Mouse (Mus musculus) CH12.LX (cell line): ENCODE measurements around the gene Fcor. TPM values are rescaled to one million over a fixed set of nuclear protein-coding genes. Genes with fewer than 3 reads are reported as not detected.

ENCODE experiments used
- DNase-seq: peaks from one replicate; pipeline ENCODE4 v3.0.0-alpha.2; 2013; ENCODE audit errors: extremely low read depth
- H3K27ac ChIP-seq: 2 replicates; pipeline ENCODE4 v1.5.1; 2012; ENCODE audit warnings: low read depth, mild to moderate bottlenecking, control low read depth, moderate library complexity; ENCODE audit not compliant: insufficient read depth
- H3K27me3 ChIP-seq: replicated peaks from 2 replicates; pipeline ENCODE3; 2012; ENCODE audit warnings: inconsistent platforms
- H3K36me3 ChIP-seq, 2 experiments: replicated peaks in 1 of 2; 2 replicates each; pipeline versions ENCODE3 to v1.6.1; 2012; ENCODE audit warnings: inconsistent platforms in 1 of 2, low read length in 1 of 2, mild to moderate bottlenecking in 1 of 2, mixed read lengths in 1 of 2, moderate library complexity in 1 of 2; ENCODE audit not compliant: control insufficient read depth in 1 of 2, insufficient read depth in 1 of 2
- H3K4me1 ChIP-seq, 2 experiments: 2 replicates each; pipeline ENCODE4 v1.6.1; 2012; ENCODE audit warnings: inconsistent platforms in 1 of 2, moderate library complexity in 1 of 2; ENCODE audit not compliant: insufficient read depth in 2 of 2, control insufficient read depth in 1 of 2
- H3K4me2 ChIP-seq: 2 replicates; pipeline ENCODE4 v1.6.1; 2012; ENCODE audit warnings: low read depth, mild to moderate bottlenecking, control low read depth; ENCODE audit not compliant: poor library complexity, insufficient read depth, severe bottlenecking
- H3K4me3 ChIP-seq, 3 experiments: fragments of 150-350 bp in 1 of 3; sonication (generic) in 1 of 3; replicated peaks in 1 of 3; 2 replicates each; pipeline versions ENCODE3 to v1.5.1; 2011 to 2012; ENCODE audit warnings: low read depth in 2 of 3, low read length in 2 of 3, mild to moderate bottlenecking in 2 of 3, moderate library complexity in 2 of 3, control low read depth in 1 of 3, improper control_type of control experiment in 1 of 3, inconsistent platforms in 1 of 3, mixed read lengths in 1 of 3; ENCODE audit not compliant: poor library complexity in 1 of 3
- H3K79me2 ChIP-seq: replicated peaks from 2 replicates; pipeline ENCODE4 v1.6.1; 2012; ENCODE audit warnings: mild to moderate bottlenecking, moderate library complexity; ENCODE audit not compliant: control insufficient read depth, poor library complexity, insufficient read depth, severe bottlenecking; ENCODE audit errors: extremely low read depth
- H3K9ac ChIP-seq: 2 replicates; pipeline ENCODE4 v1.6.1; 2012; ENCODE audit warnings: low read depth, mild to moderate bottlenecking, control low read depth, moderate library complexity; ENCODE audit not compliant: insufficient read depth
- H3K9me3 ChIP-seq: replicated peaks from 2 replicates; pipeline ENCODE3; 2012; ENCODE audit warnings: low read length, inconsistent platforms, mixed read lengths
- CHD1 ChIP-seq: IDR thresholded peaks from 2 replicates; pipeline ENCODE4 v1.6.1; 2012; ENCODE audit warnings: low read depth, low read length, improper control_type of control experiment, inconsistent platforms
- CHD2 ChIP-seq: IDR thresholded peaks from 2 replicates; pipeline ENCODE4 v1.6.1; 2011; ENCODE audit warnings: low read length, improper control_type of control experiment
- CTCF ChIP-seq, 2 experiments: IDR thresholded peaks in 1 of 2; conservative IDR thresholded peaks in 1 of 2; 2 replicates each; pipeline ENCODE4 v1.5.1; 2011 to 2012; ENCODE audit warnings: low read depth in 2 of 2, low read length in 2 of 2, improper control_type of control experiment in 1 of 2, inconsistent platforms in 1 of 2, mild to moderate bottlenecking in 1 of 2, moderate library complexity in 1 of 2
- ETS1 ChIP-seq: conservative IDR thresholded peaks from 2 replicates; pipeline ENCODE4 v1.6.1; 2012; ENCODE audit warnings: low read depth, mild to moderate bottlenecking, inconsistent platforms, low read length, improper control_type of control experiment, moderate library complexity
- GABPA ChIP-seq: IDR thresholded peaks from 2 replicates; pipeline ENCODE4 v1.6.1; 2012; ENCODE audit warnings: low read depth, low read length, improper control_type of control experiment, inconsistent platforms; ENCODE audit not compliant: insufficient replicate concordance
- HCFC1 ChIP-seq: IDR thresholded peaks from 2 replicates; pipeline ENCODE4 v1.6.1; 2012; ENCODE audit warnings: low read depth, mild to moderate bottlenecking, inconsistent platforms, low read length, improper control_type of control experiment
- JUN ChIP-seq: IDR thresholded peaks from 2 replicates; pipeline ENCODE4 v1.6.1; 2011; ENCODE audit warnings: low read depth, mild to moderate bottlenecking, low read length, improper control_type of control experiment, moderate library complexity; ENCODE audit not compliant: insufficient read depth
- JUND ChIP-seq: conservative IDR thresholded peaks from 2 replicates; pipeline ENCODE4 v1.6.1; 2011; ENCODE audit warnings: low read depth, low read length, improper control_type of control experiment
- KAT2A ChIP-seq: IDR thresholded peaks from 2 replicates; pipeline ENCODE4 v1.6.1; 2012; ENCODE audit warnings: low read length, improper control_type of control experiment, inconsistent platforms; ENCODE audit not compliant: insufficient replicate concordance
- MAFK ChIP-seq: IDR thresholded peaks from 2 replicates; pipeline ENCODE4 v1.6.1; 2011; ENCODE audit warnings: low read length, improper control_type of control experiment; ENCODE audit not compliant: insufficient replicate concordance
- MAX ChIP-seq: IDR thresholded peaks from 2 replicates; pipeline ENCODE4 v1.6.1; 2011; ENCODE audit warnings: low read length, improper control_type of control experiment
- MAZ ChIP-seq: IDR thresholded peaks from 2 replicates; pipeline ENCODE4 v1.6.1; 2012; ENCODE audit warnings: low read depth, mild to moderate bottlenecking, inconsistent platforms, low read length, improper control_type of control experiment, moderate library complexity
- MEF2A ChIP-seq: IDR thresholded peaks from 2 replicates; pipeline ENCODE4 v1.6.1; 2014; ENCODE audit warnings: low read depth, mild to moderate bottlenecking, inconsistent platforms, low read length, improper control_type of control experiment, borderline replicate concordance
- MXI1 ChIP-seq: IDR thresholded peaks from 2 replicates; pipeline ENCODE4 v1.6.1; 2011; ENCODE audit warnings: mild to moderate bottlenecking, low read depth, low read length, improper control_type of control experiment
- NELFE ChIP-seq: IDR thresholded peaks from 2 replicates; pipeline ENCODE4 v1.6.1; 2011; ENCODE audit warnings: low read depth, low read length, improper control_type of control experiment
- PAX5 ChIP-seq: IDR thresholded peaks from 2 replicates; pipeline ENCODE4 v1.6.1; 2012; ENCODE audit warnings: low read length, inconsistent platforms, mixed read lengths
- POLR2A ChIP-seq: IDR thresholded peaks from 2 replicates; pipeline ENCODE4 v1.6.1; 2011; ENCODE audit warnings: low read depth, mild to moderate bottlenecking, improper control_type of control experiment, low read length
- POLR2AphosphoS2 ChIP-seq: IDR thresholded peaks from 2 replicates; pipeline ENCODE4 v1.6.1; 2011; ENCODE audit warnings: low read depth, low read length, improper control_type of control experiment
- RAD21 ChIP-seq: IDR thresholded peaks from 2 replicates; pipeline ENCODE4 v1.6.1; 2011; ENCODE audit warnings: low read depth, mild to moderate bottlenecking, low read length, improper control_type of control experiment, moderate library complexity
- TBP ChIP-seq: conservative IDR thresholded peaks from 2 replicates; pipeline ENCODE4 v1.6.1; 2011; ENCODE audit warnings: low read depth, low read length, improper control_type of control experiment
- USF2 ChIP-seq: conservative IDR thresholded peaks from 2 replicates; pipeline ENCODE4 v1.6.1; 2011; ENCODE audit warnings: low read depth, low read length, improper control_type of control experiment
- ZC3H11A ChIP-seq: IDR thresholded peaks from 2 replicates; pipeline ENCODE4 v1.6.1; 2012; ENCODE audit warnings: low read depth, mild to moderate bottlenecking, inconsistent platforms, low read length, improper control_type of control experiment
- ZNF384 ChIP-seq: IDR thresholded peaks from 2 replicates; pipeline ENCODE4 v1.6.1; 2012; ENCODE audit warnings: low read depth, low read length, improper control_type of control experiment, inconsistent platforms
- dilution Hi-C: fragments of 300-500 bp; cut with MboI; formaldehyde crosslinking; loops from 2 replicates; pipeline ENCODE4 v1.14.3; 2020; ENCODE audit warnings: low sequenced_read_pairs; ENCODE audit not compliant: extremely low pct_unique_long_range_greater_than_20kb, extremely low pct_ligation_motif_present
- in situ Hi-C: fragments of 300-500 bp; cut with MboI; formaldehyde crosslinking; loops from 3 replicates; pipeline ENCODE4 v1.14.3; 2019; ENCODE audit warnings: low sequenced_read_pairs, low pct_ligation_motif_present, low pct_unique_long_range_greater_than_20kb, mixed read lengths
- polyA plus RNA-seq: library from polyadenylated mRNA; unstranded; fragments of >175 nt; gene quantifications from 2 replicates; pipeline ENCODE4 v1.2.1, GENCODE M21; 2012; ENCODE audit warnings: low read depth; ENCODE audit not compliant: insufficient read length
- total RNA-seq, 2 experiments: library from RNA; depleted of rRNA; stranded (reverse); fragments of 300-350 nt in 1 of 2; fragments of >200 nt in 1 of 2; gene quantifications; 2 replicates each; pipeline ENCODE4 v1.2.3; 2012 to 2014

Gene Fcor
- total and polyA plus RNA-seq, 3 experiments = 0.63 TPM; not detected in 2

DNA sequence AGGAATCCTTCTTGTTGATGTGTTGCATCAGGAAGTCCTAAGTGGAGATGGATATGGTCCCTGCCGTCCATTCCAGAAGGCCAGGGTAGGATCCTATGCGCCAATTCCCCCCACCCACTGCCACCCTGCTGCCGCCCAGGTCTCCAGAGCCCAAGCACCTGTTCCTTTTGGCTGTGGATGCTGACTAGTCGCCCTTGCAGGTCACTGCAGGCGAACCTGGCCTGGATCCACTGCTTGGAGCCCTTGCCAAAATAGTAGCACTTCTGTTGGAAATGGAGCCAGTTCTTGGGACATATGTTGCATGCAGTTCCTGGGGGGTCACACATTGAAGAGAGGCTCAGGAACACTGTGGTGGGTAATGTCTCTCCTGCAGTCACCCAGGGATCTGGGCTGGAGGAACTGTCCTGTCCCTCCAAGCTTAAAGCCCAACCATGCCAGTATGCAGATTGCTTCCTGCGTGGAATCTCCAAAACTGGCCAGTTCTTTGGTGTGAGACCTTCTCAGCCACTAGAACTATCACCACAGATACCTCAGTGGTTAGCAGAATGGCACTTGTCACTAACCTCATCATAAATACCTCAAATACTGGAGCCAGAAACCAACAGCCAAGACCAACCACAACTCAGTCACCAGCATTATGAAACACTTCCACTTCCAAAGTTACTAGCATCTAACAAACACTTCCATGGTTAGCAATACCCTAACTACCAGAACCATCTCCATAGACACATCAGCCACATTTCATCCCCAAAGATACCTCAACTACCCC lies 11.4 kb upstream of the Fcor start:
- Histone ChIP-seq H3K9me3 (no peaks in the 10 kb centered on the region), H3K4me1 (peaks cover 21 to 59% of the 10 kb centered on the region in 2 experiments), H3K27me3 (no peaks in the 10 kb centered on the region), H3K36me3 (peaks cover 21 to 65% of the 10 kb centered on the region in 2 experiments), H3K4me2 (no peak overlapping the region), H3K27ac (no peak overlapping the region), H3K9ac (no peak overlapping the region), H3K4me3 (no peak overlapping the region), H3K79me2 (peaks cover 1% of the 10 kb centered on the region; the same call in 1 of the 2 replicates)
- dilution Hi-C loops (no loop called here), in situ Hi-C loops (no loop called here)
- TF ChIP-seq MEF2A = no peak
- TF ChIP-seq CHD2 = no peak
- TF ChIP-seq CTCF (conservative IDR thresholded peaks at IDR 0.05 in 1 of 2, IDR thresholded peaks at IDR 0.05 in 1 of 2; ENCODE audit: low read depth in 2 of 2, low read length in 2 of 2) = no peak
- no peak for TF ChIP-seq POLR2AphosphoS2
- no peak for TF ChIP-seq HCFC1
- no peak for TF ChIP-seq GABPA
- no peak for TF ChIP-seq ZNF384
- TF ChIP-seq NELFE = no peak
- no peak for TF ChIP-seq JUN
- TF ChIP-seq KAT2A = no peak
- no peak for TF ChIP-seq MXI1
- no peak for TF ChIP-seq PAX5
- no peak for TF ChIP-seq TBP
- no peak for TF ChIP-seq CHD1
- no peak for TF ChIP-seq MAZ
- no peak for TF ChIP-seq ZC3H11A
- no peak for TF ChIP-seq USF2
- no peak for TF ChIP-seq JUND
- TF ChIP-seq POLR2A = no peak
- no peak for TF ChIP-seq MAX
- no peak for DNase-seq

GRCm38 (mm10) chr8:3682435-3682834 lies 10.3 kb upstream of the Fcor start:
- no peaks in the 10 kb centered on the region for H3K27me3 ChIP-seq
- in situ Hi-C loops = no loop called here
- H3K4me1 ChIP-seq = peaks cover 21 to 68% of the 10 kb centered on the region in 2 experiments
- H3K4me3 ChIP-seq = no peak overlapping the region
- no peak overlapping the region for H3K27ac ChIP-seq
- H3K79me2 ChIP-seq = peaks cover 13% of the 10 kb centered on the region; the same call in 1 of the 2 replicates
- no peak overlapping the region for H3K9ac ChIP-seq
- no peaks in the 10 kb centered on the region for H3K9me3 ChIP-seq
- no peak for TF ChIP-seq RAD21
- no peak for TF ChIP-seq MXI1
- no peak for TF ChIP-seq MAFK
- TF ChIP-seq ZNF384 = no peak
- no peak for TF ChIP-seq ETS1
- peaks cover 21 to 63% of the 10 kb centered on the region in 2 experiments for H3K36me3 ChIP-seq
- no peak overlapping the region for H3K4me2 ChIP-seq
- dilution Hi-C loops = no loop called here
- DNase-seq = no peak
